Mouse (Mus musculus) stomach, embryonic 16.5 days (tissue): ENCODE measurements around the gene Agap1. TPM values are rescaled to one million over a fixed set of nuclear protein-coding genes. Genes with fewer than 3 reads are reported as not detected.

Experiments used
- ATAC-seq: fragments of 200-750 bp; cut with Nextera tagmentation; 2 replicates; pipeline ENCODE4 v1.8.0; 2017; ENCODE audit warnings: moderate number of reproducible peaks, moderate TSS enrichment; ENCODE audit not compliant: insufficient read depth, low FRiP score
- H3K27ac ChIP-seq: fragments of 300-500 bp; sonication (generic); 2 replicates; pipeline ENCODE4 v1.5.1; 2014; ENCODE audit warnings: low read length
- H3K27me3 ChIP-seq: fragments of 300-500 bp; sonication (generic); 2 replicates; pipeline ENCODE4 v1.6.1; 2014; ENCODE audit warnings: low read length, control low read depth, mixed read lengths; ENCODE audit not compliant: control insufficient read depth, insufficient read depth
- H3K36me3 ChIP-seq: fragments of 300-500 bp; sonication (generic); 2 replicates; pipeline ENCODE4 v1.6.1; 2014; ENCODE audit warnings: low read length; ENCODE audit not compliant: control insufficient read depth, insufficient read depth
- H3K4me1 ChIP-seq: fragments of 300-500 bp; sonication (generic); 2 replicates; pipeline ENCODE4 v1.6.1; 2014; ENCODE audit warnings: low read length, control low read depth, mixed read lengths; ENCODE audit not compliant: control insufficient read depth, insufficient read depth
- H3K4me2 ChIP-seq: fragments of 300-500 bp; sonication (generic); 2 replicates; pipeline ENCODE4 v1.6.1; 2014; ENCODE audit warnings: low read depth, low read length, mixed read lengths
- H3K4me3 ChIP-seq: fragments of 300-500 bp; sonication (generic); replicated peaks from 2 replicates; pipeline ENCODE4 v1.5.1; 2014; ENCODE audit warnings: mild to moderate bottlenecking, low read length
- H3K9ac ChIP-seq: fragments of 300-500 bp; sonication (generic); 2 replicates; pipeline ENCODE4 v1.6.1; 2014; ENCODE audit warnings: low read length
- H3K9me3 ChIP-seq: fragments of 300-500 bp; sonication (generic); replicated peaks from 2 replicates; pipeline ENCODE4 v1.6.1; 2016; ENCODE audit warnings: low read length, control low read depth; ENCODE audit not compliant: control insufficient read depth
- WGBS: fragments of 180-500 bp; shearing (Covaris S2); extraction: QIAGEN DNeasy Blood & Tissue Kit; methylation state at CpG from one replicate; pipeline ENCODE4 v1.1.7; 2014; 5-methylcytosine and 5-hydroxymethylcytosine counted together
- polyA plus RNA-seq: library from polyadenylated mRNA; unstranded; fragments of >200 nt; fragmentation: Nextera tagmentation; extraction: Ambion mirVana; gene quantifications from 2 replicates; pipeline ENCODE4 v1.2.1, GENCODE M21; 2015

The Agap1 gene
- polyA plus RNA-seq, 1 experiment from 2014 or later = 5.8 TPM

- peaks cover 86% of the 10 kb centered on the region for H3K27me3 ChIP-seq
- 9% methylated on average over 19 of the region's 19 CpGs for WGBS
- no peak overlapping the region for H3K27ac ChIP-seq
- ATAC-seq = no peak
- no peaks in the 10 kb centered on the region for H3K9me3 ChIP-seq
- no peak overlapping the region for H3K4me2 ChIP-seq
- no peak overlapping the region for H3K9ac ChIP-seq
- no peak overlapping the region for H3K4me3 ChIP-seq
- peaks cover 16% of the 10 kb centered on the region; the same call in 1 of the 2 replicates for H3K4me1 ChIP-seq
- no peaks in the 10 kb centered on the region for H3K36me3 ChIP-seq
Observed at GRCm38 (mm10) chr1:89934316-89935260, 480.0 kb downstream of the Agap1 start.

- H3K27ac ChIP-seq = no peak overlapping the region
- no peak overlapping the region for H3K4me2 ChIP-seq
- peaks cover 85% of the 10 kb centered on the region for H3K27me3 ChIP-seq
- no peaks in the 10 kb centered on the region for H3K9me3 ChIP-seq
- H3K36me3 ChIP-seq = no peaks in the 10 kb centered on the region
- no peak for ATAC-seq
- 5% methylated on average over 29 of the region's 29 CpGs for WGBS
- H3K4me1 ChIP-seq = peaks cover 5% of the 10 kb centered on the region; the same call in 1 of the 2 replicates
- no peak overlapping the region for H3K9ac ChIP-seq
- no peak overlapping the region for H3K4me3 ChIP-seq
Observed at GRCm38 (mm10) chr1:89935493-89936348, 481.1 kb downstream of the Agap1 start.

GRCm38 (mm10) chr1:89938884-89939595 lies 484.4 kb downstream of the Agap1 start:
- WGBS = 31% methylated on average over 16 of the region's 16 CpGs

GRCm38 (mm10) chr1:89939596-89939960 lies 485.0 kb downstream of the Agap1 start:
- 34% methylated on average over 16 of the region's 16 CpGs for WGBS
- Histone ChIP-seq H3K4me2 (no peak overlapping the region; the same call in 1 of the 2 replicates), H3K36me3 (no peaks in the 10 kb centered on the region)

More at GRCm38 (mm10) chr1:89938884-89939595, 484.4 kb downstream of the Agap1 start:
- Histone ChIP-seq H3K4me1 (peaks cover 12% of the 10 kb centered on the region), H3K27me3 (peaks cover 86% of the 10 kb centered on the region), H3K36me3 (no peaks in the 10 kb centered on the region), H3K9ac (no peak overlapping the region), H3K4me3 (no peak overlapping the region), H3K27ac (no peak overlapping the region), H3K4me2 (no peak overlapping the region), H3K9me3 (no peaks in the 10 kb centered on the region)
- no peak for ATAC-seq

DNA sequence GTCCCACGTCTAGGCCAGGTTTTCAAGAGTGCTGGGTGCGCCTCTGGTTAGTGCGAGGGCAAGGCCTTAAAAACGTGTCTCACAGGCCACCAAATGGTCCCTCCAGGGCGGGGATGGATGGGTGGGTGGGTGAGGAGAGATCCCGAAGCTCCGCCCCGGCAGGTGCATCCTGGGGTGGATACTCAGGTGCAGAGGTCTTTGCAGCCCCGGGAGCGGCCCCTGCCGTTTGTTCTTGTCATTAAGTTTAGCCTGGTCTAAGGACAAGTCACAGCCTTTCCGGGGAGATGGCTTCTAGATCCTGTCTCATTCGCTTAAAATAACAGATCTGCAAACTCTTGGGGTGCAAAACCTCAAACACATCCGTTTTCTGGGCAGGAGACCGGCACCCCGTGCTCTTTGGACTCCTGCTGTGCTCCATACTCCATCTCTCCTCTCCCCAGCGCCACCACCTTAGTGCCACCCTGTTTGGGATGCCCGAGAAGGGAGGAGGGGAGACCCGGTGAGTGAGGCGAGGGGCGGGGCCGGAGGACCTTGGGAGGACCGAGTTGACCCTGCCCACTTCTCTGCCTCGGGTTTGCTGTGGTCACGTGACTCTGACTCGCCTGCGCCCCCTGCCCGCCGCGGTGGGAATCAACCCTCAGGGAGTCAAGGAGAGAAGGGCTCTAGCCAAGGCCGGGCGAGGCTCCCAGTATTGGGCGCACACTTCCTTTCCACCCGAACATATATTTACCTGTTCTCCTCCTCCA lies 485.5 kb downstream of the Agap1 start:
- Histone ChIP-seq H3K9me3 (no peaks in the 10 kb centered on the region), H3K4me1 (peaks cover 12% of the 10 kb centered on the region), H3K4me2 (peak overlapping the region; percentile 40), H3K36me3 (no peaks in the 10 kb centered on the region), H3K9ac (no peak overlapping the region), H3K27ac (no peak overlapping the region), H3K27me3 (peaks cover 87% of the 10 kb centered on the region), H3K4me3 (peak overlapping the region; percentile 21)
- ATAC-seq = peak; percentile 66; the same call in 1 of the 2 replicates
- 3% methylated on average over 34 of the region's 34 CpGs for WGBS

More at GRCm38 (mm10) chr1:89939596-89939960, 485.0 kb downstream of the Agap1 start:
- Histone ChIP-seq H3K4me1 (peaks cover 12% of the 10 kb centered on the region), H3K27me3 (peaks cover 86% of the 10 kb centered on the region), H3K4me3 (no peak overlapping the region), H3K9ac (no peak overlapping the region), H3K9me3 (no peaks in the 10 kb centered on the region), H3K27ac (no peak overlapping the region)
- no peak for ATAC-seq

DNA sequence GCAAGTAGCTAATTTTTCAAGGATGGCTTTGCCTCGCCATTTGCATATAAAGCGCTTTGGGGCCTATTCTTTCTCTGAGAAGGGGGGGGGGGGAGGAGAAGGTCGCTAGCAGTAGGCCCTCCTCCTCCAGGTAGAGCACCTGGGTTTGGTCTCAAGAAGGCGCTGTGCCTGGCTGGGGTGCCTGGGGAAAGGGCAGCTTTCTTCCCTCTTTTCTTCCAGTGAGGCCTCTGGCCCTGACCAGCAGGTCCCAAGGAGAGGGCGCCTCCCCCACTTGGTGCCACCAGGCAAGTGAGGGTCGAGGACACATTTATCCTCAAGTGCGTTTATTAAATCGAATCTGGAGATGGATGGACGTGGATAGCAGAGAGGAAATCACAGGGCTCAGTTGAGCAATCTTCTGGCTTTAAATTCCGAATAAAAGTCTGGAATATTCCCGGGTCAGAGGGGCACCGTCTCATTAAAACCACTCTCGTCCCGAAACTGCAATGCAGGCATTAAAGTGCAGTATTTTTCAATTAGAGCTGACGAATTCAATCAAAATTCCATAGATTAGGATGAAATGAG lies 486.4 kb downstream of the Agap1 start:
- H3K4me2 ChIP-seq = no peak overlapping the region
- peaks cover 9% of the 10 kb centered on the region for H3K4me1 ChIP-seq
- no peaks in the 10 kb centered on the region for H3K9me3 ChIP-seq
- 0 out of 2 replicates have a peak overlapping the region, but pooled peaks have one; percentile 25 for H3K4me3 ChIP-seq
- peaks cover 84% of the 10 kb centered on the region for H3K27me3 ChIP-seq
- ATAC-seq = no peak
- no peak overlapping the region for H3K9ac ChIP-seq
- 16% methylated on average over 15 of the region's 15 CpGs for WGBS
- no peak overlapping the region for H3K27ac ChIP-seq
- no peaks in the 10 kb centered on the region for H3K36me3 ChIP-seq

- peaks cover 9% of the 10 kb centered on the region for H3K4me1 ChIP-seq
- no peaks in the 10 kb centered on the region for H3K9me3 ChIP-seq
- 0 out of 2 replicates have a peak overlapping the region, but pooled peaks have one; percentile 26 for H3K9ac ChIP-seq
- H3K4me2 ChIP-seq = peak overlapping the region; percentile 40; the same call in 1 of the 2 replicates
- no peaks in the 10 kb centered on the region for H3K36me3 ChIP-seq
- ATAC-seq = no peak
- H3K4me3 ChIP-seq = peak overlapping the region; percentile 25
- H3K27me3 ChIP-seq = peaks cover 76% of the 10 kb centered on the region
- no peak overlapping the region for H3K27ac ChIP-seq
- 1% methylated on average over 40 of the region's 40 CpGs for WGBS
Observed at GRCm38 (mm10) chr1:89941701-89942381, 487.2 kb downstream of the Agap1 start.
